Mouse (Mus musculus): ENCODE results near the gene Tnfsf13. TPM values are rescaled to one million over a fixed set of nuclear protein-coding genes. Genes with fewer than 3 reads are reported as not detected.
"Not testable (repeated sequence)": the region's sequence is repeated elsewhere in the genome, so short reads cannot be mapped to it uniquely, and the experiment has no call there.

Gene Tnfsf13
- polyA plus RNA-seq (2012; ENCODE audit: insufficient read depth, low replicate concordance): 0.56 TPM in 1 of 2 replicates, not detected in the other

DNA sequence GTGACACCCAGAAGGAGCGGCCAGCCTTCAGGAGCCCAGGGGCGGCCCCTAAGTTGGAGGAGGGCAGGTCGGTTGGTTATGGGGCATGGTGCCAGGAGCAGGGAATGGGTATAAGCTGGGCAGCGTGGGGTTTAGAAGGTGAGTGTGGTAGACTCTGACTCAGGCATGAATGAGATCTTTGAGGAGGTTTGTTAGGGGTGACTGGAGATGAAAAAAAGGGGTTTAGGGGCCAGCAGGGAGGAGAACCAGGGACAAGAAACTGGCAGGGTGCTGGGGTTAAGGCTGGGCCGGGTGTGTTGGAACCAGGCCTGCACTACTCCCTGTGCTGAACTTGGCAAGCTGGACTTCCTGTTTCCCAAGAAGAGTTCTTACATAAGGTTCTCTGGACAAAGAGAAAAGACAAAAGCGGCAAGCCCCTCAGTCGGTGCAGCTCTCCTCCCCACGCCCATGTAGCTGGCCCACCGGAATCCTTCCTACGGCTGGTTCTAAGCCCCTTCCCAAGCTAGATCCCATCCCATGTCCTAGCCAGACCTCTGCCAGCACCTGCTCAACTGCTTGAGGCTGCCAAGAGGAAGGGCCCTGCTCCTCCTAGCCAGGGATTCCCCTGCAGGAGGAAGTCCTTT is at the start of gene Tnfsf13:
Gene Tnfsf13 (minus strand): TSS at position 259 of the 623 bp plus-strand sequence.
- peaks cover 15% of the 10 kb centered on the region for H3K27me3 ChIP-seq (replicated peaks)

DNA sequence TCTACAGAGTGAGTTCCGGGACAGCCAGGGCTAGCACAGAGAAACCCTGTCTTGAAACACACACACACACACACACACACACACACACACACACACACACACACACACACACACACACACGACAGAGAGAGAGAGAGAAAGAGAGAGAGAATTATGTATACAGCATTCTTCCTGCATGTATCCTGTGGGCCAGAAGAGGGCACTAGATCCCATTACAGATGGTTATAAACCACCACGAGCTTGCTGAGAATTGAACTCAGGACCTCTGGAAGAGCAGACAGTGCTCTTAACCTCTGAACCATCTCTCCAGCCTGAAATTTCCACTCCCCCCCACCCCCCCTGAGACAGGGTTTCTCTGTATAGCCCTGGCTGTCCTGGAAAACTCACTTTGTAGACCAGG is 45.8 kb upstream of the Tnfsf13 start:
- H3K9me3 ChIP-seq; H3K27me3 ChIP-seq (replicated peaks); H3K4me1 ChIP-seq; H3K4me3 ChIP-seq (replicated peaks): not testable (repeated sequence)
- peaks cover 33% of the 10 kb centered on the region for H3K36me3 ChIP-seq (replicated peaks; ENCODE audit: low read length)

More for the DNA sequence above, at the start of gene Tnfsf13:
- no peaks in the 10 kb centered on the region for H3K9me3 ChIP-seq
- no peak for TF ChIP-seq GATA1 (IDR thresholded peaks at IDR 0.05; ENCODE audit: borderline replicate concordance, low read length)
- no peak for TF ChIP-seq FLI1 (IDR thresholded peaks at IDR 0.05; ENCODE audit: low read length)
- peaks cover 64% of the 10 kb centered on the region for H3K4me1 ChIP-seq
- H3K4me3 ChIP-seq (replicated peaks): no peak within 1 kb of the TSS
- H3K36me3 ChIP-seq (replicated peaks; ENCODE audit: low read length): no peaks in the 10 kb centered on the region

DNA sequence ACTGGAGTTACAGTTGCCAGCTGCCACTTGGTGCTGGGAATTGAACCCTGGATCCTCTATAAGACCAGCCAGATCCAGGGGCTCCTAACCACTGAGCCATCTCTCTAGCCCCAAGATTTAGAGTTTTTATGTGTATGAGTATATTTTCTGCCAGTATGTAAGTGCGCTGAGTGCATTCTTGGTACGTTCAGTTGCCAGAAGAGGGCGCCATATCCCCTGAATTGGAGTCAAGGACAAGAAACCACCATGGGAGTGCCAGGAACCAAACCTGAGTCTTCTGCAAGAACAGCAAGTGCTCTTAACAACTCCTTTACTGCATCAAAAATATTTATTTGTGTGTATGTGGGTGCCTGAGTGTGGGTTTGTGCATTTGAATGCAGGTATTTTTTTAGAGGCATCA is 43.5 kb upstream of the Tnfsf13 start:
- TF ChIP-seq FLI1 (IDR thresholded peaks at IDR 0.05; ENCODE audit: low read length): no peak
- TF ChIP-seq GATA1 (IDR thresholded peaks at IDR 0.05; ENCODE audit: borderline replicate concordance, low read length): no peak
- H3K4me3 ChIP-seq (replicated peaks): no peak overlapping the region
- H3K9me3 ChIP-seq: peaks cover 4% of the 10 kb centered on the region; the same call in 1 of the 2 replicates
- H3K27me3 ChIP-seq (replicated peaks): peaks cover 4% of the 10 kb centered on the region
- H3K4me1 ChIP-seq: peaks cover 2% of the 10 kb centered on the region; the same call in 1 of the 2 replicates
- H3K36me3 ChIP-seq (replicated peaks; ENCODE audit: low read length): peaks cover 10% of the 10 kb centered on the region

DNA sequence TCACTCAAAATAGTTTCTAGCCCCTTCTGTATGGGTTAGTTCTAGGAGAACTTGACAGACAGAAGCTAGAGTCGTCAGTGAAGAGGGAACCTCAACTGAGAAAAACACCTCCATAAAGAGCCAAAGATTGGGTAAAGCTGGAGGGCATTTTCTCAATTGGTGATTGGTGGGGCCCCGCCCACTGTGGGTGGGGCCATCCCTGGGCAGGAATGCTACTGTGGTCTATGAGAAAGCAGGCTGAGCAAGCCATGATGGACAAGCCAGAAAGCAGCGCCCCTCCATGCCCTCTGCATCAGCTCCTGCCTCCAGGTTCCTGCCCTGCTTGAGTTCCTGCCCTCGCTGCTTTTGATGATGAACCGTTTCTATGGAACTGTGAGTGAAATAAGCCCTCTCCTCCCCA is 40.4 kb upstream of the Tnfsf13 start:
- peaks cover 4% of the 10 kb centered on the region; the same call in 1 of the 2 replicates for H3K9me3 ChIP-seq

DNA sequence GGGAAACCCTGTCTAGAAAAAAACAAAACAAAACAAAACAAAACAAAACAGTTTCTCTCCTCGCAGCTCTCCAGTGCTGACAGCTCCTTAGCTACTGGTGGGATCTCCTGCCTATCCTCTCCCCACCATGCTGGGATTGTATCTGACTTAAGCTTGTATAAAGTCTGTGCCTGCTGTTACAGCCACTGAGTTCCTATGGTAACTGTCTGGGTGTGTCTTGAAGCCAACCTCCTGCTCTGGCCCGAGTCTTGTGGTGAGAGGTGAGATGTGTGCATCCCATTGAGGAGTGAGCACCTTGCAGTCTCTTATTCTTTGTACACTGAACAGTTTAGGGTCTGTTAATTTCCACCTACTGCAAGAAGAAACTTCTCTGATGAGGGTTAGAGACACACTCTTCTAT is 37.5 kb upstream of the Tnfsf13 start:
- H3K4me1 ChIP-seq: peaks cover 2% of the 10 kb centered on the region; the same call in 1 of the 2 replicates
- H3K27me3 ChIP-seq (replicated peaks): peaks cover 7% of the 10 kb centered on the region
- H3K4me3 ChIP-seq (replicated peaks): no peak overlapping the region
- TF ChIP-seq GATA1 (IDR thresholded peaks at IDR 0.05; ENCODE audit: borderline replicate concordance, low read length) (no peak), FLI1 (IDR thresholded peaks at IDR 0.05; ENCODE audit: low read length) (no peak)
- H3K36me3 ChIP-seq (replicated peaks; ENCODE audit: low read length): no peaks in the 10 kb centered on the region
- peaks cover 4% of the 10 kb centered on the region; the same call in 1 of the 2 replicates for H3K9me3 ChIP-seq

More for the DNA sequence above, 40.4 kb upstream of the Tnfsf13 start:
- H3K4me1 ChIP-seq: peaks cover 2% of the 10 kb centered on the region; the same call in 1 of the 2 replicates
- H3K36me3 ChIP-seq (replicated peaks; ENCODE audit: low read length): no peaks in the 10 kb centered on the region
- H3K27me3 ChIP-seq (replicated peaks): peaks cover 7% of the 10 kb centered on the region
- H3K4me3 ChIP-seq (replicated peaks): no peak overlapping the region
- TF ChIP-seq GATA1 (IDR thresholded peaks at IDR 0.05; ENCODE audit: borderline replicate concordance, low read length) (no peak), FLI1 (IDR thresholded peaks at IDR 0.05; ENCODE audit: low read length) (no peak)

DNA sequence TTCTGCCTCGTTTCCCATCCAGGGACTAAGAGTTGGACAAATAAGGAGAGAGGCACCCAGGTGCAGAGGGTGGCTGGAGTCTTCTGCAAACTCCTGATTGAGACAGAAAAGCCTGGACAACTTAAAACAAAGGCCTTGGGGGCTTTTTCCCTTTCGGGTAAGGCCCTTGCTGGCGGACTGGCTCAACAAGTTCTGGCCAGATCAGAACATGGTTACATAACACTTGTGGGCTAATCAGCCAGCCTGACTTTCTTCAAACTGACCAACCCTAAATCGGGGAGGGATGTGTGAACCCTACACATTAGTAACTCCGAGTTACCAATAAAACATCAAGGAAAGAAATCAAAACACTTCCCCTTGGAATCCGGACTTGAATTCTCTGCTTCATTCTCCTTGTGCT is 35.3 kb upstream of the Tnfsf13 start:
- H3K36me3 ChIP-seq (replicated peaks; ENCODE audit: low read length): no peaks in the 10 kb centered on the region
- no peak for TF ChIP-seq FLI1 (IDR thresholded peaks at IDR 0.05; ENCODE audit: low read length)
- no peak for TF ChIP-seq GATA1 (IDR thresholded peaks at IDR 0.05; ENCODE audit: borderline replicate concordance, low read length)
- H3K9me3 ChIP-seq: peaks cover 4% of the 10 kb centered on the region; the same call in 1 of the 2 replicates
- H3K27me3 ChIP-seq (replicated peaks): peaks cover 8% of the 10 kb centered on the region
- H3K4me3 ChIP-seq (replicated peaks): no peak overlapping the region
- H3K4me1 ChIP-seq: peaks cover 6% of the 10 kb centered on the region

DNA sequence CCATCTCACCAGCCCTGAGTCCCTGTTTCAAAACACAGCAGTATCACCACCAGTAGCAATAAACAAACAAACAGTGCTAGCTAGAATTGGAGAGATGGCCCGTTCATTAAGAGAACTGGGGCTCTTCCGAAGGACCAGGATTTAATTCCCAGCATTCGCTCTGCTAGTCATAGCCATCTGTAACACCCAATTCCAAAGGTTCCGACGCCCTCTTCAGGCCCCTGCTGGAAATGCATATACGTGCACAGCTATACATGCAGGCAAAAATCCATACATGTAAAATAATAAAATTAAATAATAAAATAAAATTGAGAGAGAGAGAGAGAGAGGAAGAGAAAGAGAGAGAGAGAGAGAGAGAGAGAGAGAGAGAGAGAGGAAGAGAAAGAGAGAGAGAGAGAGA is 33.8 kb upstream of the Tnfsf13 start:
- TF ChIP-seq GATA1 (IDR thresholded peaks at IDR 0.05; ENCODE audit: borderline replicate concordance, low read length) (no peak), FLI1 (IDR thresholded peaks at IDR 0.05; ENCODE audit: low read length) (no peak)
- Histone ChIP-seq H3K4me1 (peaks cover 12% of the 10 kb centered on the region), H3K9me3 (peaks cover 4% of the 10 kb centered on the region; the same call in 1 of the 2 replicates), H3K27me3 (replicated peaks) (peaks cover 8% of the 10 kb centered on the region), H3K4me3 (replicated peaks) (no peak overlapping the region), H3K36me3 (replicated peaks; ENCODE audit: low read length) (no peaks in the 10 kb centered on the region)

DNA sequence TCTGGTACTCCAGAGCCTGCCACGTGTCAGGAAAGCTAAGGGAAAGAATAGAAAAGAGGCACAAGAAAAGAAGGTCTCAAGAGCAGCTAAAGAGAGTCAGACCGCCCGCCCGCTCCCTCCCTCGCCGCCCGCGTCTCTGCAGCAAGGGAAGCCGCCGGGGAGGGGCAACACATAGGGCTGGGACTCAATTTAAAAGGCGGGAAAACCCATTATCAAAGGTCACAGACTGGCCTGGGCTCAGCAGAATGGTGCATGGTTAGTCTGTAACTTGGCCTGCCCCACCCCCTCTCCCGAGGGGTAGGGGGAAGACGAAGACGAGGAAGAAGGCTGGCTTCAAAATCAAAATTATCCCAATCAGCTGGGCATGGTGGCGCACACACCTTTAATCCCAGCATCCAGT is 33.1 kb upstream of the Tnfsf13 start:
- Histone ChIP-seq H3K4me3 (replicated peaks) (no peak overlapping the region), H3K9me3 (peaks cover 4% of the 10 kb centered on the region; the same call in 1 of the 2 replicates), H3K36me3 (replicated peaks; ENCODE audit: low read length) (no peaks in the 10 kb centered on the region), H3K4me1 (peaks cover 12% of the 10 kb centered on the region), H3K27me3 (replicated peaks) (peaks cover 8% of the 10 kb centered on the region)
- TF ChIP-seq FLI1 (IDR thresholded peaks at IDR 0.05; ENCODE audit: low read length) (no peak), GATA1 (IDR thresholded peaks at IDR 0.05; ENCODE audit: borderline replicate concordance, low read length) (no peak)

DNA sequence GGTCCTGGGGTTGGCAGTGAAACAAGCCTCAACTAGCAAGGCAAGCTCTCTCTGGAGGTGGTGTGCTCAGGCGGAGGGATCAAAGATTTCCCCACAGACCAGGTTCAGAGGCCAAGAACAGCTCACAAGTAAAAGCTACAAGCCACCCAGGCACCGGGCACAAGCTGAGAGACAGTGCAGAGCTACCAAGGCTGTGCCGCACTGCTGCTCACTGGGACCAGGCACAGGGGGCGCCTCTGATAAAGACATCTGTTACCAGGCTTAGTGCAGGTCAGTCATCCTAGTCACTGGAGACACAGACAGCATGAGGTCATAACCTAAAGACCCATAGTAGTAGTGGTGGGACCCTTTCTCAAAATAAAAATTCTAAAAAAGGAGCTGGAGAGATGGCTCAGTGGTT is 31.4 kb upstream of the Tnfsf13 start:
- H3K4me3 ChIP-seq (replicated peaks): no peak overlapping the region
- H3K9me3 ChIP-seq: peaks cover 4% of the 10 kb centered on the region; the same call in 1 of the 2 replicates
- peaks cover 8% of the 10 kb centered on the region for H3K27me3 ChIP-seq (replicated peaks)
- TF ChIP-seq GATA1 (IDR thresholded peaks at IDR 0.05; ENCODE audit: borderline replicate concordance, low read length) (no peak), FLI1 (IDR thresholded peaks at IDR 0.05; ENCODE audit: low read length) (no peak)
- peaks cover 12% of the 10 kb centered on the region for H3K4me1 ChIP-seq
- H3K36me3 ChIP-seq (replicated peaks; ENCODE audit: low read length): no peaks in the 10 kb centered on the region

DNA sequence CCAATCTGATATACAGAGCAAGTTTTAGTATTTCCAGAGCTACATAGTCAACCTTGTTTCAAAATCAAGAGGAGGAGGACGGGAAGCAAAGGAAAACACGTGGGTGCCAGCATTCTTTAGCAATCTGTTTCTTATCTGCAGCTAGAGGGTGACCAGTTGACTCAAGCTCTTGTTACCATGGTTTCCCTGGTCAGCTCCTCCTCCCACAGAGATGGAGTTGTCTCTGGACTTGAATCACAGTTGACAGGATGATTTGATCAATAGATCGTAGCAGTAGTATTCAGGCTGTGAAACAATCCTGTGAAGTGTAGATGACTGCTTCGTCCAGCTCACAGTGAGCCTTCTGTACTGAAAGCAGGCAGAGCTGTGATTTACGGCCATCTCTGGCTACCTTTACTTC is 30.3 kb upstream of the Tnfsf13 start:
- H3K27me3 ChIP-seq (replicated peaks): peaks cover 5% of the 10 kb centered on the region
- no peak overlapping the region for H3K4me3 ChIP-seq (replicated peaks)
- H3K36me3 ChIP-seq (replicated peaks; ENCODE audit: low read length): no peaks in the 10 kb centered on the region
- H3K9me3 ChIP-seq: peaks cover 4% of the 10 kb centered on the region; the same call in 1 of the 2 replicates
- TF ChIP-seq FLI1 (IDR thresholded peaks at IDR 0.05; ENCODE audit: low read length): no peak
- TF ChIP-seq GATA1 (IDR thresholded peaks at IDR 0.05; ENCODE audit: borderline replicate concordance, low read length): no peak
- peaks cover 20% of the 10 kb centered on the region for H3K4me1 ChIP-seq

All from megakaryocyte, embryonic 14.5 days (primary cell).